Mouse (Mus musculus): ENCODE measurements around the gene Fam53b. TPM values are rescaled to one million over a fixed set of nuclear protein-coding genes. Genes with fewer than 3 reads are reported as not detected.

The Fam53b gene
- total RNA-seq, 1 experiment: 8.6 TPM

- no peaks in the 10 kb centered on the region for H3K4me1 ChIP-seq (ENCODE audit: control insufficient read depth in 2 of 2, insufficient read depth in 2 of 2, low read length in 2 of 2, poor library complexity in 1 of 2)
- in situ Hi-C loops (cut with MboI; ENCODE audit: low sequenced_read_pairs in 2 of 2, unreplicated experiment in 2 of 2): no loop called here
- no peak overlapping the region for H3K9ac ChIP-seq (ENCODE audit: insufficient read depth, low read depth, low read length, poor library complexity, severe bottlenecking)
- H3K36me3 ChIP-seq (ENCODE audit: control insufficient read depth, insufficient read depth, low read length, poor library complexity, severe bottlenecking): no peaks in the 10 kb centered on the region
- H3K4me3 ChIP-seq (ENCODE audit: insufficient read depth in 1 of 2, low read depth in 1 of 2, low read length in 2 of 2, poor library complexity in 1 of 2, severe bottlenecking in 1 of 2): no peak overlapping the region
- H3K9me3 ChIP-seq (ENCODE audit: control insufficient read depth, insufficient read depth, low read depth, low read length): no peaks in the 10 kb centered on the region
- DNase-seq (ENCODE audit: low read depth, low spot score): no peak
- H3K27ac ChIP-seq (ENCODE audit: insufficient read depth, low read depth, low read length, poor library complexity, severe bottlenecking): no peak overlapping the region
- TF ChIP-seq MAFK (IDR thresholded peaks at IDR 0.05; ENCODE audit: insufficient read depth, low read depth, low read length) (no peak), ZNF384 (IDR thresholded peaks at IDR 0.05; ENCODE audit: low read depth, low read length) (no peak), ZC3H11A (IDR thresholded peaks at IDR 0.05; ENCODE audit: borderline replicate concordance, low read depth, low read length) (no peak), CHD2 (IDR thresholded peaks at IDR 0.05; ENCODE audit: low read depth, low read length) (no peak)
These were observed 64.2 kb downstream of the Fam53b start for GRCm38 (mm10) chr7:132749504-132749903.

- H3K36me3 ChIP-seq (ENCODE audit: control insufficient read depth, insufficient read depth, low read length, poor library complexity, severe bottlenecking): no peaks in the 10 kb centered on the region
- H3K9me3 ChIP-seq (ENCODE audit: control insufficient read depth, insufficient read depth, low read depth, low read length): no peaks in the 10 kb centered on the region
- no peak overlapping the region for H3K4me3 ChIP-seq (ENCODE audit: insufficient read depth in 1 of 2, low read depth in 1 of 2, low read length in 2 of 2, poor library complexity in 1 of 2, severe bottlenecking in 1 of 2)
- H3K4me1 ChIP-seq (ENCODE audit: control insufficient read depth in 2 of 2, insufficient read depth in 2 of 2, low read length in 2 of 2, poor library complexity in 1 of 2): no peaks in the 10 kb centered on the region
- in situ Hi-C loops (cut with MboI; ENCODE audit: low sequenced_read_pairs in 2 of 2, unreplicated experiment in 2 of 2): no loop called here
- TF ChIP-seq MAFK (IDR thresholded peaks at IDR 0.05; ENCODE audit: insufficient read depth, low read depth, low read length) (no peak), HCFC1 (IDR thresholded peaks at IDR 0.05; ENCODE audit: borderline replicate concordance, insufficient read depth, low read length) (no peak), ZNF384 (IDR thresholded peaks at IDR 0.05; ENCODE audit: low read depth, low read length) (no peak), ZC3H11A (IDR thresholded peaks at IDR 0.05; ENCODE audit: borderline replicate concordance, low read depth, low read length) (no peak), CHD2 (IDR thresholded peaks at IDR 0.05; ENCODE audit: low read depth, low read length) (no peak)
- no peak overlapping the region for H3K9ac ChIP-seq (ENCODE audit: insufficient read depth, low read depth, low read length, poor library complexity, severe bottlenecking)
- no peak for DNase-seq (ENCODE audit: low read depth, low spot score)
- H3K27ac ChIP-seq (ENCODE audit: insufficient read depth, low read depth, low read length, poor library complexity, severe bottlenecking): no peak overlapping the region
These were observed 65.5 kb downstream of the Fam53b start for GRCm38 (mm10) chr7:132748076-132748769.

- DNase-seq (ENCODE audit: low read depth, low spot score): no peak
- Histone ChIP-seq H3K27ac (ENCODE audit: insufficient read depth, low read depth, low read length, poor library complexity, severe bottlenecking) (no peak overlapping the region), H3K4me3 (ENCODE audit: insufficient read depth in 1 of 2, low read depth in 1 of 2, low read length in 2 of 2, poor library complexity in 1 of 2, severe bottlenecking in 1 of 2) (no peak overlapping the region), H3K4me1 (ENCODE audit: control insufficient read depth in 2 of 2, insufficient read depth in 2 of 2, low read length in 2 of 2, poor library complexity in 1 of 2) (no peaks in the 10 kb centered on the region), H3K36me3 (ENCODE audit: control insufficient read depth, insufficient read depth, low read length, poor library complexity, severe bottlenecking) (no peaks in the 10 kb centered on the region), H3K9ac (ENCODE audit: insufficient read depth, low read depth, low read length, poor library complexity, severe bottlenecking) (no peak overlapping the region), H3K9me3 (ENCODE audit: control insufficient read depth, insufficient read depth, low read depth, low read length) (no peaks in the 10 kb centered on the region)
- no peak for TF ChIP-seq ZNF384 (IDR thresholded peaks at IDR 0.05; ENCODE audit: low read depth, low read length)
- no peak for TF ChIP-seq CHD2 (IDR thresholded peaks at IDR 0.05; ENCODE audit: low read depth, low read length)
- no peak for TF ChIP-seq ZC3H11A (IDR thresholded peaks at IDR 0.05; ENCODE audit: borderline replicate concordance, low read depth, low read length)
- no peak for TF ChIP-seq HCFC1 (IDR thresholded peaks at IDR 0.05; ENCODE audit: borderline replicate concordance, insufficient read depth, low read length)
- no peak for TF ChIP-seq MAFK (IDR thresholded peaks at IDR 0.05; ENCODE audit: insufficient read depth, low read depth, low read length)
- in situ Hi-C loops (cut with MboI; ENCODE audit: low sequenced_read_pairs in 2 of 2, unreplicated experiment in 2 of 2): no loop called here
These were observed 66.6 kb downstream of the Fam53b start for GRCm38 (mm10) chr7:132747096-132747495.

DNA sequence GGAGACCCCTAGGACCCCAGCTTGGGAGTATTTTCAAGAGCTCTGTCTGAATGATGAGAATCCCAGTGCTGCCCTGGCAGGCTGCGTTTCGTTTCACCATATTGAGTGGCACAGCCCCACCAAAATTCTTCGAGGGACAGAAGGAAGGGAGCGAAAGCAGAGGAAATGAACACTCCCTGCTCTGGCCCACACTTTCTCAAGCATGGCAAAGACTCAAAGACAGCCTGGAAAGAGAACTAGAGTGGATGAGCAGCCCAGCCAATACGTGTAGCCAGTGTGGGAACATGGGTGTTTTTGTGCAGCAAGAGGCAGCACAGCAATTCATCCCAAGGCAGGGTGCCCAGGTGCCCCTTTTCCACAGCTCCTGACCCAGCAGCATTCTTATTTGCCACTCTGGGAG is 70.8 kb downstream of the Fam53b start:
- no peaks in the 10 kb centered on the region for H3K9me3 ChIP-seq (ENCODE audit: control insufficient read depth, insufficient read depth, low read depth, low read length)
- in situ Hi-C loops (cut with MboI; ENCODE audit: low sequenced_read_pairs in 2 of 2, unreplicated experiment in 2 of 2): no loop called here
- no peak overlapping the region for H3K9ac ChIP-seq (ENCODE audit: insufficient read depth, low read depth, low read length, poor library complexity, severe bottlenecking)
- H3K4me3 ChIP-seq (ENCODE audit: insufficient read depth in 1 of 2, low read depth in 1 of 2, low read length in 2 of 2, poor library complexity in 1 of 2, severe bottlenecking in 1 of 2): no peak overlapping the region
- TF ChIP-seq ZC3H11A (IDR thresholded peaks at IDR 0.05; ENCODE audit: borderline replicate concordance, low read depth, low read length): no peak
- TF ChIP-seq CHD2 (IDR thresholded peaks at IDR 0.05; ENCODE audit: low read depth, low read length): no peak
- no peak for TF ChIP-seq HCFC1 (IDR thresholded peaks at IDR 0.05; ENCODE audit: borderline replicate concordance, insufficient read depth, low read length)
- no peak for TF ChIP-seq MAFK (IDR thresholded peaks at IDR 0.05; ENCODE audit: insufficient read depth, low read depth, low read length)
- TF ChIP-seq ZNF384 (IDR thresholded peaks at IDR 0.05; ENCODE audit: low read depth, low read length): no peak
- H3K4me1 ChIP-seq (ENCODE audit: control insufficient read depth in 2 of 2, insufficient read depth in 2 of 2, low read length in 2 of 2, poor library complexity in 1 of 2): peaks cover 0 to 5% of the 10 kb centered on the region in 2 experiments; a peak in 1 of 4 replicates
- no peaks in the 10 kb centered on the region for H3K36me3 ChIP-seq (ENCODE audit: control insufficient read depth, insufficient read depth, low read length, poor library complexity, severe bottlenecking)
- DNase-seq (ENCODE audit: low read depth, low spot score): no peak
- H3K27ac ChIP-seq (ENCODE audit: insufficient read depth, low read depth, low read length, poor library complexity, severe bottlenecking): no peak overlapping the region
